Mouse (Mus musculus) heart, postnatal 0 days (tissue): ENCODE results near the gene Wnk3.
A peak's percentile ranks its signal among the peaks of the same experiment; 100 is the strongest.

Experiments used
- CTCF ChIP-seq: IDR thresholded peaks from 2 replicates; pipeline ENCODE4 v1.5.1; 2016; ENCODE audit warnings: antibody characterized with exemption, control low read depth, low read depth
- EP300 ChIP-seq: IDR thresholded peaks from 2 replicates; pipeline ENCODE4 v1.6.1; 2016; ENCODE audit warnings: antibody characterized with exemption, low read depth

DNA sequence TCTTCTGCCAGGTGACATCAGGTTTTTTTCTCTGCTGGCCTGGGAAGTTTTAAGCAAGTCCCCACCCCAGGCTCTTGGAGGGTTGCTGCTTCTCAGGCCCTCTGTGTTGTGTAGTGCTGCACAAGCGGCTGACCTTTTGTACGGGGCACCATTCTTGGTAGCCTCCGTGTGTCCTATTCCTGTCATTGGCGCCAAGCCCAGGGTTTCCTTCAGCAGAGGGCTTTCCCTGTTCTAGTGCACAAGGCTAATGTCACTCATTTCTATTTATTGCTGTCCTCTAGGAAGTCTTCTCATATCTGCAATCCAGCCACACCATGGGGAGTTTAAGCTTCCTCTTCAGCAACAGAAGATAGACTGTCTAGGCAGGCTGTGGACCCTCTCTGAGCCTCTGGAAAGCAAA lies 139.9 kb downstream of the Wnk3 start:
- TF ChIP-seq CTCF (no peak), EP300 (peak; percentile 60; the same call in 1 of the 2 replicates)
